Mouse (Mus musculus) erythroblast, embryonic 14.5 days (primary cell): Measurements from ENCODE around the gene Nlrp4e.
"Not testable (repeated sequence)": the region's sequence is repeated elsewhere in the genome, so short reads cannot be mapped to it uniquely, and the experiment has no call there.

Experiments used
- GATA1 ChIP-seq: IDR thresholded peaks from 2 replicates; pipeline ENCODE4 v1.6.1; 2012; ENCODE audit warnings: low read length, inconsistent platforms, mixed read lengths
- TAL1 ChIP-seq: IDR thresholded peaks from 3 replicates; pipeline ENCODE4 v1.6.1; 2012; ENCODE audit warnings: low read length, inconsistent platforms, mixed read lengths

DNA sequence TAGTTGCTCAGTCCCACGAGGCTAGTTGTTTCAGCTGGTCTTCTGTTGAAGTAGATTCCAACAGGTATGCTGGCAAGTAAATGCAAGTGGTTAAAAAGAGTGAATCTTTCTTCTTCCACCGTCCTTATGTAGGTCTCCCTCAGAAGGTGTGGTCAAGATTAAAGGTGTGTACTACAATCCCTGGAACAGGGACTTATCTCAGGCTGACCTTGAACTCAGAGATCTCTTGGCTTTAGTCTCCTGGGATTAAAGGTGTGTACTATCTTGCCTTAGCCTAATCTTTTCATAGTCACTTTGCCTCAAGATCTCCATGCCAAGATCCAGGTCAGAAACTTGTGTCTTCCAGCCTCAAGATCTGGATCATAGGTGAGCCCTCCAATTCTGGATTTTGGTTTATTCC lies 22.2 kb upstream of the Nlrp4e start, which contains the start of gene Gm6902:
- TF ChIP-seq GATA1, TAL1: not testable (repeated sequence)
